Mouse (Mus musculus) testis, adult 2 months (tissue): ENCODE data around the gene Phtf1. TPM values are rescaled to one million over a fixed set of nuclear protein-coding genes. Genes with fewer than 3 reads are reported as not detected.

Source experiments
- H3K27ac ChIP-seq: fragments of 200-500 bp; 2 replicates; pipeline ENCODE4 v1.5.1; 2012; ENCODE audit warnings: low read depth, low read length; ENCODE audit not compliant: control insufficient read depth, insufficient read depth
- H3K27me3 ChIP-seq: fragments of 200-500 bp; 2 replicates; pipeline ENCODE4 v1.6.1; 2012; ENCODE audit warnings: mild to moderate bottlenecking, low read length, moderate library complexity; ENCODE audit not compliant: control insufficient read depth, insufficient read depth
- H3K36me3 ChIP-seq: fragments of 200-500 bp; 2 replicates; pipeline ENCODE4 v1.6.1; 2012; ENCODE audit warnings: mild to moderate bottlenecking, low read length; ENCODE audit not compliant: control insufficient read depth, insufficient read depth
- H3K4me1 ChIP-seq: fragments of 200-500 bp; 2 replicates; pipeline ENCODE4 v1.6.1; 2012; ENCODE audit warnings: low read length; ENCODE audit not compliant: control insufficient read depth, insufficient read depth
- H3K4me3 ChIP-seq: fragments of 200-500 bp; 2 replicates; pipeline ENCODE4 v1.5.1; 2012; ENCODE audit warnings: low read depth, mild to moderate bottlenecking, low read length, moderate library complexity, mixed read lengths; ENCODE audit not compliant: control insufficient read depth
- CTCF ChIP-seq: fragments of 200-500 bp; IDR thresholded peaks from 2 replicates; pipeline ENCODE4 v1.5.1; 2012; ENCODE audit warnings: low read depth, mild to moderate bottlenecking, inconsistent platforms, low read length, moderate library complexity; ENCODE audit not compliant: control insufficient read depth, insufficient read depth, insufficient replicate concordance
- POLR2A ChIP-seq: fragments of 200-500 bp; IDR thresholded peaks from 2 replicates; pipeline ENCODE4 v1.6.1; 2012; ENCODE audit warnings: low read depth, mild to moderate bottlenecking, inconsistent platforms, low read length, moderate library complexity; ENCODE audit not compliant: control insufficient read depth
- polyA plus RNA-seq: library from polyadenylated mRNA; depleted of rRNA; stranded (reverse); fragments of >200 nt; gene quantifications from 2 replicates; pipeline ENCODE4 v1.2.3, GENCODE M21; 2012

The Phtf1 gene
- polyA plus RNA-seq, 1 experiment = 24.2 TPM

DNA sequence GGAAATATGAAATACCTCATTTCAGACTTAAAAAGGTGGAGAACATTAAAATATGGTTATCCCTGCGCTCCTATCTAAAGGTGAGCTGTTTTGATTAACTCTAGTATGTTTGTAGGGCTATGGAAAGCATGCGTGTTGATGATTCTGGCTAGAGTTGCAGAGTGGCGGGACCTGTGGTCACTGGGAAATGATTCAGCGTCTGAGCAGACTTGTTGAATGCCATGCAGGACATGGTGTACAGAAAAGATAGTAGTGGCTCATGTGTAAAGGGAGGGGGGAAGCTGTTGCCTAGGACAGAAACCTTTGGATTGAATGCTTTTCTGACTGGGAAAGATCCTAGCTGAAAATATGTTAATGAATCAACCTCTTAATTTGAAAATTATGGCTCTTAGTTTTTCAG is 30.8 kb downstream of the Phtf1 start:
- no peak overlapping the region for H3K4me3 ChIP-seq
- no peak overlapping the region for H3K27ac ChIP-seq
- no peaks in the 10 kb centered on the region for H3K4me1 ChIP-seq
- no peaks in the 10 kb centered on the region for H3K27me3 ChIP-seq
- no peak for TF ChIP-seq CTCF
- no peak for TF ChIP-seq POLR2A
- H3K36me3 ChIP-seq = peaks cover 4% of the 10 kb centered on the region

DNA sequence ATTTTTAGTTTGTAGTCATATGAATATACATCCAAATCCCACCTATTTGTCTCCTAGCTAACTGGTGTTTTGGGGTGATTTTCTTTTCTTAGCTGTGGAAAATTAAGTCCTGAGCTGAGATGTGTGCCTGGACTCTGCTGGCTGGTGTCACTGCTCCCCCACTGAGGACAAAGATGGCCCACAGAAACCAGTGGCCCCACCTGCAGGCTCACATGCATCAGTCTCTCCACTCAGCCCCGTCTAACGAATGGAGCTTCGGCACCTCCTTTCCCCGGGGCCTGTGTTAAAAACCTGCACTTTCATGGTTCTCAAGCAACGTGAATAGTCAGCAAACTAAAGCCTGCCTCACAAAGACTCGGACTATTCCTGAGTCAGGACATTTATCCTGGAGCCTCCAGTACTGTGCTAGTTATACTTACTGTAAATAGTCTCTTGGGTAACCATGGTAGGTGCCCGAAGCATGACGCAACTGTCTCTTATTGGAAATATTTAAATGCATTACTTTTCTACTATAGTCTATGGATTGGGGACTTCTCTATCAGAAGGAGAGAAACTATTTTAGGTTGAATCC is 39.1 kb downstream of the Phtf1 start:
- Histone ChIP-seq H3K36me3 (peaks cover 5% of the 10 kb centered on the region), H3K27ac (no peak overlapping the region), H3K4me3 (no peak overlapping the region), H3K4me1 (no peaks in the 10 kb centered on the region), H3K27me3 (no peaks in the 10 kb centered on the region)
- TF ChIP-seq CTCF (no peak), POLR2A (no peak)

DNA sequence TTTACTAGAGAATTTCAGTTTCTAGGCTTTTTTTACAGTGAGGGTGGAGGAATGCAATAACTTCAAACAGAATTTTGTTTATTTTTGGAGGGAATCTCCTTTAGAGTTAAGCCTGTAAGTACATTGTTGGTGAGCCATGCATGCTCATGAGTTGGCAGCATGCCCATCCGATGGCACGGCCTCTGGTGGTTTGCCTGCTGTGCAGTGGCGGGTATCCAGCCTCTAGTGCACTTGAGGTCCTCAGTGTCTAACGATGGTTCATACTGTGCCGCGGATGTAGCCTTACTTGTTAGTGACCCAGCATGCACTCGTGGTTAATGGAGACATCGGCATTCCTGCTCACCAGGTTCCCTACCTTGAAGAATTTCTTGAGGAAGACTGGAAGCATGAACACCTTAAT is 39.6 kb downstream of the Phtf1 start:
- TF ChIP-seq CTCF = no peak
- TF ChIP-seq POLR2A = no peak
- Histone ChIP-seq H3K27me3 (no peaks in the 10 kb centered on the region), H3K4me1 (no peaks in the 10 kb centered on the region), H3K4me3 (no peak overlapping the region), H3K36me3 (peaks cover 5% of the 10 kb centered on the region), H3K27ac (no peak overlapping the region)

DNA sequence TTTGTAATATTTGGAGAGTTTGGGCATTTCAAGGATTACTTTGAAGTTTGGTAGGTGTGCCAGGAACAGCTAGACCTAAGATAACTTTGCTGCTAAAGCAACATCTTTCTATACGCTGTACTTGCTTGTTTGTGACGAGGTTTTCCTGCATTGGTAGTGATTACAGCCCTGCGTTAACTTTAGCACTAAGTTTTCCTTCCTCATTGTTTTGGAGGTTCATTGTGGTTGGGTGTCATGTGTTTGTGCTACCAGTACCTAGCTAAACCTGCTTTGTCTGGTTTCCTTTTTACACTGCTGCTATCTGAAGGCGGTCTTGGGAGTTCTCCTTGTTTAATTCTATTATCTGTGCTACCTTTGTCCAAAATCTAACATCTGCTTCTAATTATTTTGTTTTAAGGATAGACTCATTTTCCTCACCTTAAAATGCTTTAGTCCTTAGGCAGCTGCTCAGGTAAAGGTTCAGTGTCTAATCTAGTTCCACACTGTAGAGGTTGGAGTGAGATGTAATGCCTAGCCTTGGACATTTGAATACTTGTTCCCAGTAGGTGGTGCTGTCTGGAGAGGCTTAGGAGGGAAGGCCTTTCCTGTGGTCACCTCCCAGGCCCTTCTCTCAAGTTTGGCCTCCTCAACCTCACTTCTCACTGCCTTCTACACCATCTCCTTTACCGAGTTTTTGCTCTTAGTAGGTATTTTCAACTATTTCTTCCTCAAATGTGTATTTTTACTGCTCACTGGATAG is 42.2 kb downstream of the Phtf1 start:
- Histone ChIP-seq H3K4me1 (no peaks in the 10 kb centered on the region), H3K36me3 (peaks cover 3% of the 10 kb centered on the region), H3K27ac (no peak overlapping the region), H3K27me3 (no peaks in the 10 kb centered on the region), H3K4me3 (no peak overlapping the region)
- TF ChIP-seq CTCF = no peak
- TF ChIP-seq POLR2A = no peak

DNA sequence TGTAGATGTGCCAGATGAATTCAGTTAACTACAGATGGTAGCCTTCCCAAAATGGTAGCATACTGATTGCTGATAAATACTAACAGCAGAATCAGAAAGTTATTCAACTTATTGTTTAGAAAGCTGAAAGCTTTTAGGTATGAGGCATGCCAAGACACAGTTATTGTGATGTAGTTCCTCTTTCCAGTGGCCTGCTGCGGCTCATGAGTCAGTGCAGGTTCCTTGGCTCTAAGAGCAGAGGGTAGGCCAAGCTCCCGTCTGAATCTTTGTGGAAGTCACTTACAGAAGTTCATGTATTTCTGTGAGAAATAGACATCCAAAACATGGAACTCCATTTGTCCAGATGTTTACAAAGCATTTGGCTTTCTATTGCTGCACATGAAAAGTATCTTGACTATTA is 44.1 kb downstream of the Phtf1 start:
- H3K4me3 ChIP-seq = no peak overlapping the region
- H3K27me3 ChIP-seq = no peaks in the 10 kb centered on the region
- no peak overlapping the region for H3K27ac ChIP-seq
- TF ChIP-seq CTCF (no peak), POLR2A (no peak)
- H3K36me3 ChIP-seq = no peaks in the 10 kb centered on the region; the same call in 1 of the 2 replicates
- H3K4me1 ChIP-seq = no peaks in the 10 kb centered on the region

DNA sequence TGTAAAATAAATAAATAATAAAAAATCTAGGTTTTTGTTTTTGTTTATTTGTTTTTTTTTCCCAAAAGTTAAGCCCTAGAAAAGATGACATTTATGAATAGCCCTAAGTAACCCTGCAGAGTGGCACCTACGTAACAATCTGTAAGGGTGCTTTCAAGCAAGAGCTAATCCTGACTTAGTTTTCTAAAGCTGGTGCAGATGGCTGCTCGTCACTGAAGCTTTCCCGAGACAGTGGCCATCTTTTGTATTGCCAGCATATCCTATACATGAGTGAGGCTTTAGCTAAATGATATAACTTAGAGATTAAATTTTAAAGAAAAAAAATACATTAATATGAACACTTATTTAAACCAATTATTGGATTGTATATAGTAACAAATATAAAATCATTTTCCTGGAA is 50.0 kb downstream of the Phtf1 start:
- no peaks in the 10 kb centered on the region; the same call in 1 of the 2 replicates for H3K36me3 ChIP-seq
- no peak overlapping the region for H3K4me3 ChIP-seq
- no peak overlapping the region for H3K27ac ChIP-seq
- no peaks in the 10 kb centered on the region for H3K27me3 ChIP-seq
- no peaks in the 10 kb centered on the region for H3K4me1 ChIP-seq
- no peak for TF ChIP-seq CTCF
- no peak for TF ChIP-seq POLR2A

DNA sequence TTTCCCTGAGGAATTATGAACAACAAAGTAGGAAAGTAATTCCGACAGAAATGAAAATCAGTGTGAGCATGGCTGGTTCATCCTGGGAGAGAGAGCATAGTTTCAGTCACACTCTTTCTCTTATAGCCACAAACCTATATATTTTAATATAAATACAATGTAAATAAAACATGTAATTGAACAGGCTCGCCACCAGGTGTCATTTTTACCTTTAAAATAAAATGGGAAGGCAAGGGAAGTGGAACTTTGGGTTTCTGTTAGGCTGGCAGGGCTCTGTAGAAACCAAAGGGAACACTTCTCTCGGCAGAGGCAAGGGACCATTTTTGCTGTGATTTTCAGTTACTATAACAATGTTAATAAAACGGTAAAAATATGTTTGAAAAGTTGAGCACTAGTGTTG is 51.5 kb downstream of the Phtf1 start:
- TF ChIP-seq CTCF (no peak), POLR2A (no peak)
- H3K27ac ChIP-seq = no peak overlapping the region
- no peaks in the 10 kb centered on the region for H3K4me1 ChIP-seq
- no peaks in the 10 kb centered on the region for H3K27me3 ChIP-seq
- no peak overlapping the region for H3K4me3 ChIP-seq
- H3K36me3 ChIP-seq = no peaks in the 10 kb centered on the region; the same call in 1 of the 2 replicates

DNA sequence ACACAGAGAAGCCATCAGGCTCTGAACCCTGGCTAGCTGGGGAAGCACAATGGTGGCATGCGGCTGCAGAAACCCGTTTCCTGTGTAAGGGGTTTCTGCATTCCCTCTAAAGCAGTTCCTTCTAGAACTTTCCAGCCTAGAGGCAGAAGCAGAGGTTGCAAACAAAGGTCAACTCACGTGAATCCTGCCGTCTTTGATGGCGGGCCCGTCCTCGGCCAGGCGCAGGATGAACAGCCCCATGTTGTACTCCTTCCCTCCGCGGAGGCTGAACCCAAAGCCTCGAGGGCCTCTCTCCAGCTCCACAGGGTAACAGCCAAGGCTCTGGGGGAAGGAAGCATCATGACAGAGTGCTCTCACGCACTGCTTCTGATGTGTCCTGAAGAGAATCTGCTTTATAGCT is 52.2 kb downstream of the Phtf1 start:
- TF ChIP-seq CTCF = no peak
- TF ChIP-seq POLR2A = no peak
- no peaks in the 10 kb centered on the region for H3K27me3 ChIP-seq

More for the DNA sequence above, 52.2 kb downstream of the Phtf1 start:
- no peaks in the 10 kb centered on the region; the same call in 1 of the 2 replicates for H3K36me3 ChIP-seq
- no peak overlapping the region for H3K27ac ChIP-seq
- no peak overlapping the region for H3K4me3 ChIP-seq
- H3K4me1 ChIP-seq = no peaks in the 10 kb centered on the region
